ENCODE assay signal across 17 mouse cellular contexts in genomic region chr17:14927644-14928218, GRCm38 (mm10). TPM values are rescaled to one million over a fixed set of nuclear protein-coding genes. Genes with fewer than 3 reads are reported as not detected.
"Had no signal": no experiment of that assay in that cellular context is flagged by ENCODE, and none has a peak within 500 bp of the region (broad histone marks: within the 10 kb centered on the region; RNA-seq: fewer than 3 reads in every experiment).

No protein-coding gene starts in this region.

- H3K27ac ChIP-seq: midbrain, embryonic 10.5 days; midbrain, embryonic 12.5 days; midbrain, embryonic 15.5 days; neural tube, embryonic 12.5 days had no signal

- H3K9ac ChIP-seq: lung, embryonic 14.5 days; midbrain, embryonic 12.5 days; midbrain, embryonic 15.5 days; neural tube, embryonic 12.5 days had no signal

- H3K9me3 ChIP-seq: midbrain, embryonic 10.5 days; midbrain, embryonic 12.5 days; midbrain, embryonic 15.5 days; neural tube, embryonic 12.5 days had no signal

- H3K4me1 ChIP-seq: midbrain, embryonic 10.5 days; midbrain, embryonic 12.5 days; midbrain, embryonic 15.5 days; neural tube, embryonic 12.5 days had no signal

- H3K27me3 ChIP-seq: midbrain, embryonic 12.5 days; midbrain, embryonic 15.5 days; neural tube, embryonic 12.5 days had no signal

- DNase-seq: lung, adult 18-20 months; lung, embryonic 14.5 days; lung, postnatal 10 days; lung, postnatal 4 days; right cerebral cortex, adult 18-20 months; right cerebral cortex, postnatal 25 days; right cerebral cortex, postnatal 4 days; spleen, adult 18-20 months; thymus, adult 18-20 months; thymus, postnatal 14 days; thymus, postnatal 36 days had no signal

- ATAC-seq: midbrain, embryonic 15.5 days had no signal

- H3K4me2 ChIP-seq: lung, embryonic 14.5 days; midbrain, embryonic 12.5 days; midbrain, embryonic 15.5 days; neural tube, embryonic 12.5 days had no signal

- H3K4me3 ChIP-seq: midbrain, embryonic 10.5 days; midbrain, embryonic 12.5 days; midbrain, embryonic 15.5 days; neural tube, embryonic 12.5 days had no signal

- H3K36me3 ChIP-seq: midbrain, embryonic 10.5 days; midbrain, embryonic 12.5 days; midbrain, embryonic 15.5 days; neural tube, embryonic 12.5 days had no signal

RNA-seq across cellular contexts. Expression of gene Gm3417, which starts 50.9 kb away (rescaled TPM):
- polyA plus RNA-seq: lung, embryonic 14.5 days; midbrain, embryonic 15.5 days; neural tube, embryonic 14.5 days; small intestine, adult 2 months had no signal
